In the genomic region with DNA sequence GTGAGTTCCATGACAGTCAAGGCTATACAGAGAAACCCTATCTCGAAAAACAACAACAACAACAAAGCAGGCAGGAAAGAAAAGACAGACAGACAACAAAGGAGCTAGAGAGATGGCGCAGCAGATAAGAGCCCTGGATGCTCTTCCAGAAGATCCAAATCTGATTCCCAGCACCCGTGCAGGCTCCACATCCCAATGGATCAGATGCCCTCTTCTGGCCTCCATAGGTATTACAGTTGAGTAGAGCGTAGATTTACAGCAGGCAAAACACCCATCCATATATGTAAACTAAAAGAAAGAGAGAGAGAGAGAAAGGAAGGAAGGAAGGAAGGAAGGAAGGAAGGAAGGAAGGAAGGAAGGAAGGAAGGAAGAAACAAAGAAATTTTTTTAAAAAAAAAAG, we compare ENCODE assay signal across 11 mouse cellular contexts. TPM values are rescaled to one million over a fixed set of nuclear protein-coding genes. Genes with fewer than 3 reads are reported as not detected.
A peak's percentile ranks its signal among the peaks of the same experiment; 100 is the strongest.
DNase-seq lines count a peak whose midpoint lies in the region; ATAC-seq and TF ChIP-seq lines count a peak whose summit lies in the region.
"Had no signal": no experiment of that assay in that cellular context is flagged by ENCODE, and none has a peak within 500 bp of the region (broad histone marks: within the 10 kb centered on the region; RNA-seq: fewer than 3 reads in every experiment).

No protein-coding gene starts in this region.

- TF ChIP-seq CTCF in intestine, postnatal 0 days (IDR thresholded peaks at IDR 0.05; ENCODE audit: low read depth), result peak; percentile 74

- H3K9me3 ChIP-seq in intestine, postnatal 0 days (ENCODE audit: control insufficient read depth), result no peaks in the 10 kb centered on the region
- H3K9me3 ChIP-seq in intestine, embryonic 16.5 days (ENCODE audit: control insufficient read depth, low read length), result no peaks in the 10 kb centered on the region
- H3K9me3 ChIP-seq in ES-E14 (ENCODE audit: control insufficient read depth, insufficient read depth, low read depth, low read length), result no peaks in the 10 kb centered on the region
- H3K9me3 ChIP-seq: embryonic facial prominence, embryonic 12.5 days; heart, embryonic 15.5 days; limb, embryonic 15.5 days had no signal

- in situ Hi-C loops in ES-E14 (cut with MboI; ENCODE audit: low sequenced_read_pairs in 2 of 2, unreplicated experiment in 2 of 2), result loop anchor here in 1 of 2 experiments (25.0 kb wide), 1 partner anchor 489 kb away; no protein-coding TSS in a partner anchor

- H3K4me2 ChIP-seq in intestine, postnatal 0 days (replicated peaks; ENCODE audit: low read depth), result no peak overlapping the region
- no peak overlapping the region for H3K4me2 ChIP-seq in intestine, embryonic 16.5 days (ENCODE audit: low read depth, low read length)
- H3K4me2 ChIP-seq: embryonic facial prominence, embryonic 12.5 days; heart, embryonic 15.5 days; limb, embryonic 15.5 days had no signal

- no peak for ATAC-seq in intestine, postnatal 0 days
- no peak for ATAC-seq in intestine, embryonic 16.5 days
- peak; percentile 63 for ATAC-seq in granulocyte monocyte progenitor cell, adult 5-6 weeks (replicated peaks; ENCODE audit: poor library complexity, severe bottlenecking)

- no peaks in the 10 kb centered on the region for H3K36me3 ChIP-seq in intestine, postnatal 0 days (ENCODE audit: control insufficient read depth, insufficient read depth)
- H3K36me3 ChIP-seq in intestine, embryonic 16.5 days (ENCODE audit: control insufficient read depth, insufficient read depth, low read length), result no peaks in the 10 kb centered on the region
- no peaks in the 10 kb centered on the region for H3K36me3 ChIP-seq in ES-E14 (ENCODE audit: control insufficient read depth, insufficient read depth, low read length, poor library complexity, severe bottlenecking)
- H3K36me3 ChIP-seq: embryonic facial prominence, embryonic 12.5 days; heart, embryonic 15.5 days; limb, embryonic 15.5 days had no signal

- no peak overlapping the region for H3K9ac ChIP-seq in intestine, postnatal 0 days (ENCODE audit: low read depth, low read length)
- H3K9ac ChIP-seq in intestine, embryonic 16.5 days (ENCODE audit: low read depth, low read length), result no peak overlapping the region
- H3K9ac ChIP-seq in ES-E14 (ENCODE audit: insufficient read depth, low read depth, low read length, poor library complexity, severe bottlenecking), result no peak overlapping the region
- H3K9ac ChIP-seq: embryonic facial prominence, embryonic 12.5 days; heart, embryonic 15.5 days; limb, embryonic 15.5 days had no signal

- no peaks in the 10 kb centered on the region for H3K4me1 ChIP-seq in intestine, postnatal 0 days (replicated peaks; ENCODE audit: control insufficient read depth, insufficient read depth, low read length)
- H3K4me1 ChIP-seq in intestine, embryonic 16.5 days (ENCODE audit: control insufficient read depth, insufficient read depth, low read length), result no peaks in the 10 kb centered on the region
- H3K4me1 ChIP-seq in ES-E14 (ENCODE audit: control insufficient read depth in 2 of 2, insufficient read depth in 2 of 2, low read length in 2 of 2, poor library complexity in 1 of 2), result no peaks in the 10 kb centered on the region
- H3K4me1 ChIP-seq: embryonic facial prominence, embryonic 12.5 days; heart, embryonic 15.5 days; limb, embryonic 15.5 days had no signal

- DNase-seq in CD4-positive helper T cell, adult 2 months (ENCODE audit: low read depth, low spot score), result peak; percentile 20
- peak; percentile 65 for DNase-seq in ES-E14 (ENCODE audit: low read depth, low spot score)
- no peak for DNase-seq in left cerebral cortex, adult 9 months (ENCODE audit: low spot score in 2 of 2)
- no peak for DNase-seq in yolk sac, embryonic 10.5 days (ENCODE audit: low spot score)

- WGBS in intestine, postnatal 0 days, result 65% methylated on average over 4 of the region's 4 CpGs
- 46% methylated on average over 4 of the region's 4 CpGs for WGBS in intestine, embryonic 16.5 days

- H3K4me3 ChIP-seq in intestine, postnatal 0 days (ENCODE audit: low read depth, low read length), result no peak overlapping the region
- no peak overlapping the region for H3K4me3 ChIP-seq in intestine, embryonic 16.5 days (ENCODE audit: low read length)
- no peak overlapping the region for H3K4me3 ChIP-seq in ES-E14 (ENCODE audit: insufficient read depth in 1 of 2, low read depth in 1 of 2, low read length in 2 of 2, poor library complexity in 1 of 2, severe bottlenecking in 1 of 2)
- H3K4me3 ChIP-seq: embryonic facial prominence, embryonic 12.5 days; heart, embryonic 15.5 days; limb, embryonic 15.5 days had no signal

- no peaks in the 10 kb centered on the region for H3K27me3 ChIP-seq in intestine, postnatal 0 days (replicated peaks; ENCODE audit: control insufficient read depth, insufficient read depth, low read length)
- H3K27me3 ChIP-seq in intestine, embryonic 16.5 days (replicated peaks; ENCODE audit: control insufficient read depth, insufficient read depth, low read length), result no peaks in the 10 kb centered on the region
- H3K27me3 ChIP-seq: embryonic facial prominence, embryonic 12.5 days; heart, embryonic 15.5 days; limb, embryonic 15.5 days had no signal

- H3K27ac ChIP-seq in intestine, postnatal 0 days (ENCODE audit: low read depth, low read length), result no peak overlapping the region
- H3K27ac ChIP-seq in intestine, embryonic 16.5 days (ENCODE audit: low read length), result no peak overlapping the region
- H3K27ac ChIP-seq in ES-E14 (ENCODE audit: insufficient read depth, low read depth, low read length, poor library complexity, severe bottlenecking), result no peak overlapping the region
- H3K27ac ChIP-seq: embryonic facial prominence, embryonic 12.5 days; heart, embryonic 15.5 days; limb, embryonic 15.5 days had no signal

TF ChIP-seq in ES-E14, 5 proteins besides CTCF, POLR2A, EP300 and RAD21:
- no peak for TF ChIP-seq MAFK (IDR thresholded peaks at IDR 0.05; ENCODE audit: insufficient read depth, low read depth, low read length)
- TF ChIP-seq ZNF384 (IDR thresholded peaks at IDR 0.05; ENCODE audit: low read depth, low read length), result no peak
- no peak for TF ChIP-seq CHD2 (IDR thresholded peaks at IDR 0.05; ENCODE audit: low read depth, low read length)
- peak; percentile 74; the same call in 1 of the 2 replicates for TF ChIP-seq ZC3H11A (IDR thresholded peaks at IDR 0.05; ENCODE audit: borderline replicate concordance, low read depth, low read length)
TF ChIP-seq in ES-E14: peak in this region for 1.

RNA-seq across cellular contexts. Expression of gene Gja10, which starts 51.2 kb away (rescaled TPM):
- not detected in 2 replicates for polyA plus RNA-seq in intestine, postnatal 0 days (2015; fragmentation: Nextera tagmentation; extraction: Ambion mirVana)
- polyA plus RNA-seq in intestine, embryonic 16.5 days (2015; fragmentation: Nextera tagmentation; extraction: Ambion mirVana), result not detected in 2 replicates
- total RNA-seq in ES-E14 (2012; rRNA removed), result 0.09 TPM in 1 of 2 replicates, not detected in the other
- total RNA-seq in granulocyte monocyte progenitor cell, adult 5-6 weeks (2014; fragmentation: Nextera tagmentation), result not detected in 2 replicates
- total RNA-seq in granulocyte monocyte progenitor cell, adult 5-6 weeks (2017), result not detected in 2 replicates
- total RNA-seq: neutrophil, adult 5-6 weeks had no signal
- polyA plus RNA-seq: heart, embryonic 15.5 days; limb, embryonic 15.5 days had no signal

Comparison
In these comparisons a context has a peak if more than half of its experiments do, and no peak if none do; other contexts are left out.
1. DNase-seq: peak in CD4-positive helper T cell, adult 2 months (single experiment) and ES-E14 (single experiment); none in left cerebral cortex, adult 9 months (0 of 2) and yolk sac, embryonic 10.5 days (single experiment).